Mouse (Mus musculus) stomach, embryonic 15.5 days (tissue): ENCODE measurements around the gene Tbcb. TPM values are rescaled to one million over a fixed set of nuclear protein-coding genes. Genes with fewer than 3 reads are reported as not detected.
"Not testable (repeated sequence)": the region's sequence is repeated elsewhere in the genome, so short reads cannot be mapped to it uniquely, and the experiment has no call there.

ENCODE experiments used
- ATAC-seq: fragments of 200-750 bp; cut with Nextera tagmentation; 2 replicates; pipeline ENCODE4 v1.8.0; 2017; ENCODE audit warnings: low read depth, moderate number of reproducible peaks, moderate TSS enrichment; ENCODE audit not compliant: insufficient read depth, low FRiP score
- H3K27ac ChIP-seq: fragments of 300-500 bp; sonication (generic); 2 replicates; pipeline ENCODE4 v1.5.1; 2015; ENCODE audit warnings: mild to moderate bottlenecking, inconsistent platforms
- H3K27me3 ChIP-seq: fragments of 300-500 bp; sonication (generic); replicated peaks from 2 replicates; pipeline ENCODE4 v1.6.1; 2015; ENCODE audit warnings: inconsistent platforms
- H3K36me3 ChIP-seq: fragments of 300-500 bp; sonication (generic); 2 replicates; pipeline ENCODE4 v1.6.1; 2015; ENCODE audit warnings: inconsistent platforms
- H3K4me1 ChIP-seq: fragments of 300-500 bp; sonication (generic); 2 replicates; pipeline ENCODE4 v1.6.1; 2015; ENCODE audit warnings: inconsistent platforms
- H3K4me2 ChIP-seq: fragments of 300-500 bp; sonication (generic); 2 replicates; pipeline ENCODE4 v1.6.1; 2015; ENCODE audit warnings: mild to moderate bottlenecking, inconsistent platforms
- H3K4me3 ChIP-seq: fragments of 300-500 bp; sonication (generic); replicated peaks from 2 replicates; pipeline ENCODE4 v1.5.1; 2015; ENCODE audit warnings: inconsistent platforms
- H3K9ac ChIP-seq: fragments of 300-500 bp; sonication (generic); 2 replicates; pipeline ENCODE4 v1.6.1; 2015; ENCODE audit warnings: inconsistent platforms
- H3K9me3 ChIP-seq: fragments of 300-500 bp; sonication (generic); 2 replicates; pipeline ENCODE4 v1.6.1; 2016; ENCODE audit warnings: inconsistent platforms
- WGBS: fragments of 180-500 bp; shearing (Covaris S2); methylation state at CpG from one replicate; pipeline ENCODE4 v1.1.7; 2015; 5-methylcytosine and 5-hydroxymethylcytosine counted together
- polyA plus RNA-seq: library from polyadenylated mRNA; unstranded; fragments of >200 nt; fragmentation: Nextera tagmentation; extraction: Ambion mirVana; gene quantifications from 2 replicates; pipeline ENCODE4 v1.2.1, GENCODE M21; 2015

Tbcb gene
- polyA plus RNA-seq, 1 experiment from 2014 or later, result 138 TPM

DNA sequence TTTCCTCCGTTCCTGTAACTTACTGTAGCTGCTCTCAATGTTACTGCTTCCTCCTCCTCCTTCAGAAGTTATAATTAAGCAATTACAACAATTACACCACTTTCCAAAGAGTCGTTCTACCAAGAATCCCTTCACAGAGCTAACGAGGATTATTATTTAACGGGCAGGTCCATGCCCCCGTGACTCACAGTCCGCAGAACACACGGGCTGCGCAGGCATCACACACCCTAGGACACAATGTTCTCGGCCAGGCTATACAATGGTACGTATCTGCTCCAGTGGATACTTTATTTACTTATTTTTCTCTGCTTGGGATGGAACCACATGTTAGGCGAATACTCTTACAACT, 12.1 kb downstream of the Tbcb start:
- peak overlapping the region; percentile 91 for H3K4me2 ChIP-seq
- H3K4me1 ChIP-seq, result peaks cover 9% of the 10 kb centered on the region; the same call in 1 of the 2 replicates
- H3K27ac ChIP-seq, result peak overlapping the region; percentile 31; the same call in 1 of the 2 replicates
- ATAC-seq, result 0 out of 2 replicates have a peak, but pooled peaks have one; percentile 48
- H3K9me3 ChIP-seq, result no peaks in the 10 kb centered on the region
- no peaks in the 10 kb centered on the region for H3K27me3 ChIP-seq
- peak overlapping the region; percentile 29; the same call in 1 of the 2 replicates for H3K9ac ChIP-seq
- H3K36me3 ChIP-seq, result peaks cover 9% of the 10 kb centered on the region
- WGBS, result 20% methylated on average over 11 of the region's 11 CpGs
- H3K4me3 ChIP-seq, result peak overlapping the region; percentile 46

DNA sequence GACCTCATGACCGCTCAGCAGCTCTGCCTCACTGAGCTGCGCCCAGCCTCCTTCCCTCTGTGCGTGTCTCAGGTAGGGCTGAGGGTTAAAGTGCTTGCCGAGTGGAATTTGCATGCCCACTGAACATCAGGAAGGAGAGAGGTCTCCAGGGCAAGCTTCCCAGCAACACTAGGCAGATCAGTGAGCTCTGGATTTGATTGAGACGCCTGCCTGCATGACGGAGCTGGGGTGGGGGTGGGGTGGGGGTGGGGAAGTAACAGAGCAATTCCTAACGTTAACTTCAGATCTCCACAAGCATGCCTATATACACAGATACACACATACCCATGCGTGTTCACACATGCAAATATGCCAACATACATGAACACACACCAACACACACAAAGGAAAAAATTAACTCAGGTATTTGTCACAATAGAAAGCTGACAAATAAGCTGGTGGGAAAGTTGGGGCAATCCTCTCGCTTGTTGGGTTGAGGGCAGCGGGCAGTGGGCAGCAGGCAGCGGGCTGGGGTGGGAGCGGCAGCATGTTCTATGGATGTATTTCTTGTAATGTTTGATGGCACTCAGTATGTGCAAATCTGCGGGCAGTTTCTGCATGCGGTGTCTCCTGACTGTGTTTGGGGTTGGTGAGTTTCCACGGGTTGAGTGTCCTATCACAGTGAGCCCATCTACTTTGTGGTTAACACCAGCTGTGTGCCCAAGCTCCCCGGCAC, 12.6 kb downstream of the Tbcb start:
- peaks cover 9% of the 10 kb centered on the region for H3K36me3 ChIP-seq
- ATAC-seq, result peak; percentile 53; the same call in 1 of the 2 replicates
- H3K4me3 ChIP-seq, result peak overlapping the region; percentile 46
- no peaks in the 10 kb centered on the region for H3K27me3 ChIP-seq
- 3% methylated on average over 16 of the region's 16 CpGs for WGBS
- H3K27ac ChIP-seq, result peak overlapping the region; percentile 31; the same call in 1 of the 2 replicates
- H3K4me2 ChIP-seq, result peak overlapping the region; percentile 91
- H3K9me3 ChIP-seq, result no peaks in the 10 kb centered on the region
- H3K4me1 ChIP-seq, result peaks cover 9% of the 10 kb centered on the region; the same call in 1 of the 2 replicates
- H3K9ac ChIP-seq, result peak overlapping the region; percentile 29

DNA sequence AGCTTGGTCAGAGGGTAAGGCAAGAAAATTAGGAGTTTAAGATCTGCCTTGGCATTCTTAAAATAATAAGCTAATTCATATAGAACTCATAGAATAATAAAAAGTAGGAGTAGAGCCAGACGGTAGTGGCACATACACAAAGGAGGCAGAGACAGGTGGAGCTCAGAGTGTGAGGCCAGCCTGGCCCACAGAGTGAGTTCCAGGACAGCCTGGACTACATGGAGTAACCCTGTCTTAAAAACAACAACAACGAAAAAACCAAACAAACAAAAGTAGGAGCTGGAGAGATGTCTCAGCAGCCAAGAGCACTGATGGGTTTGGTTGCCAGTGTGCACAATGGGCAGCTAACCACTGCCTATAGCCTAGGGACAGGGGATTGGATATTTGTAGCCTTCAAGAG, 14.8 kb downstream of the Tbcb start:
- H3K27ac ChIP-seq, result no peak overlapping the region
- H3K4me2 ChIP-seq, result no peak overlapping the region
- ATAC-seq, result no peak
- no peak overlapping the region for H3K9ac ChIP-seq
- no peaks in the 10 kb centered on the region for H3K36me3 ChIP-seq
- H3K4me3 ChIP-seq, result no peak overlapping the region
- peaks cover 9% of the 10 kb centered on the region; the same call in 1 of the 2 replicates for H3K4me1 ChIP-seq
- H3K9me3 ChIP-seq, result no peaks in the 10 kb centered on the region
- 62% methylated on average over 2 of the region's 2 CpGs for WGBS
- H3K27me3 ChIP-seq, result no peaks in the 10 kb centered on the region

DNA sequence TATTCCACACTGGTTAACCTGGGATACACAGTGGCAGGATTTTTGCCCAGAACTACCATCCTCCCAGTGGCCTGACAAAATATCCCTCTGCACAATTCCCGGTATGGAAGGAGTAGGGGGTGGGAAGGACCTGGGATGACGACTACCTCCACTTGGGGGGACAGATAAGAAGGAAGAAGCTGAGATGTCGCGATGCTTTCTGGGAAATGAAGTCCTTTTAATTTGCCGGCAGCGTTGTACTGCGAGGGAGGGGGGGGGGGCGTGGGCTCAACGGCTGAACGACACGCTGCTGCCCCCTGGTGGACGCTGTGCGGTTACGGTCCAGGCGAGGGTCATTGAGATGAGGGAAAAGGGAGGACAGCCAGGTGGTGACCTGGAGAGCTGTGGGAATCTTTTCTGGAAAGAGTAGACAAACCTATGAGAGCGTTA, 15.3 kb downstream of the Tbcb start:
- no peak overlapping the region for H3K27ac ChIP-seq
- peaks cover 9% of the 10 kb centered on the region; the same call in 1 of the 2 replicates for H3K4me1 ChIP-seq
- ATAC-seq, result peak; percentile 37
- no peak overlapping the region for H3K9ac ChIP-seq
- no peaks in the 10 kb centered on the region for H3K9me3 ChIP-seq
- H3K36me3 ChIP-seq, result no peaks in the 10 kb centered on the region
- H3K4me2 ChIP-seq, result peak overlapping the region; percentile 39
- H3K27me3 ChIP-seq, result no peaks in the 10 kb centered on the region
- H3K4me3 ChIP-seq, result 0 out of 2 replicates have a peak overlapping the region, but pooled peaks have one; percentile 5
- WGBS, result 0% methylated on average over 16 of the region's 16 CpGs

DNA sequence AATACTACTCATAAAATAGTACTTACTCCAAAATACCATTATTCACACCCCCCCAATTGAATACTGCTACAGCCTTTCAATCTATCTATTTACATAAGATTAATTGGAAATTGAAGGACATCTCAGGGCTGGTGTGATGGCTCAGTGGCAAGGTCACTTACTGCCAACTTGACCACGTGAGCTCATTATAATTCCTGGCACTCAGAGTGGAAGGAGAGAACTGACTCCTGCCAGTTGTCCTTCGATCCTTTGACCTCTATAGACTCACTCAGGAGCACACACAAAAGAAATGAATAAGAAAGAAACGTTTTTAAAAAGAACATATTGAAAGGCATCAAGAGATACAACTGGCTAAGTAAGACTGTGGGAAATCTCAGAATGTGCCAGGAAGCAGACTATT, 16.2 kb downstream of the Tbcb start:
- Histone ChIP-seq H3K36me3 (no peaks in the 10 kb centered on the region), H3K4me1 (peaks cover 9% of the 10 kb centered on the region; the same call in 1 of the 2 replicates), H3K4me3 (no peak overlapping the region), H3K27ac (no peak overlapping the region), H3K9ac (no peak overlapping the region), H3K9me3 (no peaks in the 10 kb centered on the region), H3K27me3 (no peaks in the 10 kb centered on the region), H3K4me2 (no peak overlapping the region)
- 84% methylated on average over 3 of the region's 3 CpGs for WGBS
- ATAC-seq, result no peak

DNA sequence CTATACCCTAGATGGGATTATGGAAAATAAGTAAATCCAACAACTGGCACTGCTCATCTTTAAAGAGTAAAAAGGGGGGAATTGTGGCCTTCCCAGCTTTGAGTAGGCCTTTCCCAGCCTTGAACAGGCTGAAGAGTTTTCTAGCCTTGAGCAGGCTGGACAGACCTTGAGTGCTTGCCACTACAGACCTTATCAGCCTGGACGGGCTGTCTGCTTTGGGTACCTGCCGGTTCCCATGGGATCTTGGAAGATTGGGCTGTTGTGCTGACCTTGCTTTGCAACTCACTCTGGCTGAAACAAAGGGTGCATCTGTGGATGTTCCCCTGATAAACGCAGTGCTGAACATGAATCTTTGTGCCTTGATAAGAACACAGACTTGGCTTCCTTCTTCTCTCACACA, 18.2 kb downstream of the Tbcb start:
- no peak overlapping the region for H3K4me2 ChIP-seq
- no peak overlapping the region for H3K27ac ChIP-seq
- H3K36me3 ChIP-seq, result no peaks in the 10 kb centered on the region
- H3K9me3 ChIP-seq, result no peaks in the 10 kb centered on the region
- no peak for ATAC-seq
- H3K4me1 ChIP-seq, result peaks cover under 1% of the 10 kb centered on the region; the same call in 1 of the 2 replicates
- no peak overlapping the region for H3K9ac ChIP-seq
- 78% methylated on average over 3 of the region's 3 CpGs for WGBS
- H3K4me3 ChIP-seq, result no peak overlapping the region
- H3K27me3 ChIP-seq, result no peaks in the 10 kb centered on the region

DNA sequence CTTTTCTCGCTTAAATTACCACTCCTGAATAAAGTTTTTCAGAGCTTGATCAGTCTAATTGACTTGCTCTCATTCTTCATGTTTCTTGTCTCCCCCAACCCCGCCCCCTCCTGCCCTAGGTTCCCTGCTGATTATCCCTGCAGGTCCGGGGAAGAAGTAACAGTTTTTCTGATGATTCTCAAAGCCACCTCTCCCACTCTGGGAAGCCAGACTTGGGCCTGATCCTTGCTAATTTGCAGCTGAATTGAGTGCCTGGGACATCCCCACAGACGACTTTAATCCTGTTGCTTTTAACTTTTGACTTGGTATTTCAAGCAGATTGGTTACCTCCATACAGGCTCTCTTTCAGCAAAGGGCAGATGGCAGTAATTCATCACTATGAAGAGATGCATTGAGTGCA, 21.0 kb downstream of the Tbcb start:
- 31% methylated on average over 4 of the region's 4 CpGs for WGBS

DNA sequence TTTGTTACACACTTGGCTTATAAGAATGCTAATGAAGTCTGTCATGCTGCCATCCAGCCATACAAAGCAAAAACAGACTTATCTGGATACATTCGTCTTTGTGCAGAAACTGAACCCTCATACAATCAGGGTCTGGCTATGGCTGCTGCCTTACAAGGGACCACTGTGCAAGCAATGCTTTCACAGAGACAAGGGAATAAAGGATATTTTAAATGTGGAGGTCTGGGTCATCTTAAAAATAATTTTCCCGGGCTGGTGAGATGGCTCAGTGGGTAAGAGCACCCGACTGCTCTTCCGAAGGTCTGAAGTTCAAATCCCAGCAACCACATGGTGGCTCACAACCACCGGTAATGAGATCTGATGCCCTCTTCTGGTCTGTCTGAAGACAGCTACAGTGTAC, 25.7 kb downstream of the Tbcb start:
- not testable (repeated sequence) for H3K27ac ChIP-seq, H3K9me3 ChIP-seq, H3K4me2 ChIP-seq, H3K27me3 ChIP-seq, H3K9ac ChIP-seq, H3K36me3 ChIP-seq, H3K4me3 ChIP-seq, H3K4me1 ChIP-seq, ATAC-seq
- 63% methylated on average over 5 of the region's 5 CpGs for WGBS

More for the DNA sequence above, 21.0 kb downstream of the Tbcb start:
- no peaks in the 10 kb centered on the region for H3K4me1 ChIP-seq
- H3K27ac ChIP-seq, result no peak overlapping the region
- no peak overlapping the region for H3K9ac ChIP-seq
- H3K9me3 ChIP-seq, result no peaks in the 10 kb centered on the region
- H3K27me3 ChIP-seq, result no peaks in the 10 kb centered on the region
- no peaks in the 10 kb centered on the region for H3K36me3 ChIP-seq
- H3K4me3 ChIP-seq, result no peak overlapping the region
- no peak for ATAC-seq
- H3K4me2 ChIP-seq, result no peak overlapping the region

DNA sequence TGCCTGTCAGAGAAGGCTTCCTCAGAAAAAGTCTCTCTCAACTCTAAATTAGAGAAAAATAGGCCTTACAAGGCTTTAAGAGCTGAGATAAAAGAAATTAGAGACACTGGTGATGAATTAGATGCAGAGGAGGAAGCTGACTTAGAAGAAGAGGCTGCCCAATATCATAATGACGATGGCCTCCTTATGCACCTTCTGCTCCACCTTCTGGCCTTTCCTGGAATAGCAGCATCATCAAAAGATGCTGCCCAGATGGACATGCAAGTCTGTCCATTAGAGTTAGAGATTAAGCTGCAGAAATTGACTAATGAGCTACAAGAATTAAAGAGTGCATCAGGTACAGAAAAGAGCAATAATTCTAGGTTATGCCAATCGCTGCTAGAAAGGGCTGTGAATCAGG, 26.7 kb downstream of the Tbcb start:
- 6% methylated on average over 2 of the region's 2 CpGs for WGBS
- Histone ChIP-seq H3K9me3 (no peaks in the 10 kb centered on the region), H3K9ac (no peak overlapping the region), H3K4me1 (no peaks in the 10 kb centered on the region), H3K36me3 (no peaks in the 10 kb centered on the region), H3K27me3 (no peaks in the 10 kb centered on the region), H3K4me3 (no peak overlapping the region), H3K4me2 (no peak overlapping the region), H3K27ac (peak overlapping the region; percentile 59; the same call in 1 of the 2 replicates)
- ATAC-seq, result no peak

DNA sequence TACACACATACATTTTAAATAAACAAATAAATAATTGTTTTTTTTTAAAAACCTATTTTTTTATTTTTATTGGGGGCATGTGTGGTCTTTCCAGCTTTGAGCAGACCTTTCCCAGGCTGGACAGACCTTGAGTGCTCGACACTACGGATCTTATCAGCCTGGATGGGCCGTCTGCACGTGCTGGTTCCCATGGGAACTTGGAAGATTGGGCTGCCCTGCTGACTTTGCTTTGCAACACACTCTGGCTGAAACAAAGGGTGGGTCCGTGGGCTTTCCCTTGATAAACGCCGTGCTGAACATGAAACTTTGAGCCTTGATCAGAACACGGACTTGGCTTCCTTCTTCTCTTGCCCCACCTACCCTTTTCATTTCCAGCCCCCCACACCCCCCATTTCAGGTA, 27.7 kb downstream of the Tbcb start:
- H3K36me3 ChIP-seq, result no peaks in the 10 kb centered on the region
- no peak overlapping the region for H3K9ac ChIP-seq
- peak; percentile 74; the same call in 1 of the 2 replicates for ATAC-seq
- H3K27ac ChIP-seq, result peak overlapping the region; percentile 59
- H3K9me3 ChIP-seq, result no peaks in the 10 kb centered on the region
- H3K4me2 ChIP-seq, result peak overlapping the region; percentile 35
- no peak overlapping the region; the same call in 1 of the 2 replicates for H3K4me3 ChIP-seq
- WGBS, result 35% methylated on average over 8 of the region's 8 CpGs
- H3K27me3 ChIP-seq, result no peaks in the 10 kb centered on the region
- H3K4me1 ChIP-seq, result no peaks in the 10 kb centered on the region

DNA sequence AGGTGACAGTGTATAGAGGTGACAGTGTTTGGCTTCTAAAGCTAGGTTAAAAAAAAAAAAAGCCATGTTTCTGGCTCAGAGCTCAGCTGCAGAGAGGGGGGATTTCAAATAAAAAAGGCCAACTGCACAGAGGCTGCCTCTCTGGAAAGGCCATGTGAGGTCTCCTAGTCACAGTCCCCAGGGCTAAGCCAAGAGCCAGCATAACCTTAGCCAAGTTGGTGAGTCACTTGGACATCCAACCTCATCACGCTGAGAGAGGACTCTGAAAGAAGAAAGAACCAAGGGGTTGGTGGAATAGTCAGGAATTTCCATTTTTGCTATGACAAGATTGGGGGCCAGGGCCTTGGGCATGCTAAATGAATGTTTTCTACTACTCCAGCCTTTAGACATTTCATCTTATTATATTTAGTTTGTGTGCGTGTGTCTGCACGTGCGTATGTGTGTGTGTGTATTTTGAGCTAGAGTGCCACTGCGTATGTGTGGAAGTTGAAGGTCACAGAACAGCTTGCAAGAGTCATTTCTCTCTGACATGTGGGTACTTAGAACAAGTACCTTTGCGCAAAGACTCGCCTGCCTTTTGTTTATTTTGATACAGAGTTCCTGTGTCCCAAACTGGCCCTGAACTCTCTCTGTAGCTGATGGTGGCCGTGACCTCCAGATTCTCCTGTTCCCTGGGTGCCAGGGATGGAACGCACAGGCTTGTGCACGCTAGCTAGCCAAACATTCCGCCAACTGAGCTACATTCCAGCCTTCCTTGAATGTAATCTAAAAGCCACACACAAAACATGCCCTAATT, 29.0 kb downstream of the Tbcb start:
- Histone ChIP-seq H3K4me2 (no peak overlapping the region), H3K4me1 (peaks cover 4% of the 10 kb centered on the region; the same call in 1 of the 2 replicates), H3K27ac (no peak overlapping the region), H3K36me3 (no peaks in the 10 kb centered on the region), H3K9ac (no peak overlapping the region), H3K4me3 (no peak overlapping the region), H3K27me3 (no peaks in the 10 kb centered on the region), H3K9me3 (no peaks in the 10 kb centered on the region)
- 55% methylated on average over 11 of the region's 11 CpGs for WGBS
- no peak for ATAC-seq

DNA sequence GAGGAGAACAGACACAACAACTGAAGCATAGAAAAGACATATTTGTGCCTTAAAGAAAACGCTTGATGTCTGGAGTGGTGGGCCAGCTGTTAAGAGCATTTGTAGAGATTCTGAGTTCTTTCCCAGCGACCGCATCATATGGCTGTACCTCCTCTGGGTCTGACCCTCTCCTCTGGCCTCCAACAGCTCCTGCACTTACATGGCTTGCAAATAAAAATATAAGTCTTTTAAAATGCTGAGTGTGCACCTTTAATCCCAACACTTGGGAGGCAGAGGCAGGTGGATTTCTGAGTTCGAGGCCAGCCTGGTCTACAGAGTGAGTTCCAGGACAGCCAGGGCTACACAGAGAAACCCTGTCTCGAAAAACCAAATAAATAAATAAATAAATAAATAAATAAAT, 31.4 kb downstream of the Tbcb start:
- H3K9ac ChIP-seq, H3K4me2 ChIP-seq, H3K4me1 ChIP-seq, ATAC-seq, H3K4me3 ChIP-seq, H3K9me3 ChIP-seq, H3K27ac ChIP-seq, H3K36me3 ChIP-seq, H3K27me3 ChIP-seq: not testable (repeated sequence)
- 83% methylated on average over 5 of the region's 5 CpGs for WGBS
